Mouse (Mus musculus) megakaryocyte, embryonic 14.5 days (primary cell): ENCODE measurements around the gene Fgd3.

Source experiments
- FLI1 ChIP-seq: IDR thresholded peaks from 2 replicates; pipeline ENCODE4 v1.6.1; 2012; ENCODE audit warnings: low read length, inconsistent platforms, mixed read lengths
- GATA1 ChIP-seq: IDR thresholded peaks from 3 replicates; pipeline ENCODE4 v1.6.1; 2012; ENCODE audit warnings: mixed read lengths, low read length, inconsistent platforms, borderline replicate concordance

- TF ChIP-seq GATA1 (no peak), FLI1 (no peak)
These were observed 103.1 kb downstream of the Fgd3 start for GRCm38 (mm10) chr13:49216808-49217561.
